Mouse (Mus musculus): ENCODE measurements at regions not wholly inside any gene's neighbourhood (a gene's known extent, or its start where the extent isn't known, plus 50 kb on each side); places are given as distances from the start of the nearest gene placed in this dataset.
A peak's percentile ranks its signal among the peaks of the same experiment; 100 is the strongest.

GRCm38 (mm10) chr5:148454200-148454599, 54.5 kb upstream of the Slc7a1 start:
- intact Hi-C loops (cut with DNase I): loop anchor here (5.0 to 10.0 kb wide), 2 partner anchors 52 to 341 kb away; no protein-coding TSS in a partner anchor
- no peak for DNase-seq (ENCODE audit: low spot score in 2 of 2)

- intact Hi-C loops (cut with DNase I): loop anchor here (5.0 to 10.0 kb wide), 2 partner anchors 51 to 341 kb away; no protein-coding TSS in a partner anchor
- DNase-seq (ENCODE audit: low spot score in 2 of 2): peak; percentile 64 to 85
Measured at GRCm38 (mm10) chr5:148453776-148454175, 54.1 kb upstream of the Slc7a1 start.

- intact Hi-C loops (cut with DNase I): loop anchor here (5.0 to 10.0 kb wide), 2 partner anchors 51 to 342 kb away; no protein-coding TSS in a partner anchor
- DNase-seq (ENCODE audit: low spot score in 2 of 2): peak in 1 of 2 experiments; percentile 5
Measured at GRCm38 (mm10) chr5:148452909-148453632, 53.4 kb upstream of the Slc7a1 start.

- peak; percentile 34 to 57 for DNase-seq (ENCODE audit: low spot score in 2 of 2)
- intact Hi-C loops (cut with DNase I): loop anchor here (1.0 to 10.0 kb wide), 3 partner anchors 50 to 343 kb away; no protein-coding TSS in a partner anchor
Measured at GRCm38 (mm10) chr5:148451811-148452210, 52.1 kb upstream of the Slc7a1 start.

GRCm38 (mm10) chr5:148450924-148451323, 51.2 kb upstream of the Slc7a1 start:
- DNase-seq (ENCODE audit: low spot score in 2 of 2): peak; percentile 36 to 68
- intact Hi-C loops (cut with DNase I): loop anchor here (1.0 to 10.0 kb wide), 3 partner anchors 49 to 344 kb away; no protein-coding TSS in a partner anchor

Data from left cerebral cortex, postnatal 25 days (tissue).